Mouse (Mus musculus) embryonic facial prominence, embryonic 15.5 days (tissue): ENCODE measurements at regions not wholly inside any gene's neighbourhood (a gene's known extent, or its start where the extent isn't known, plus 50 kb on each side); places are given as distances from the start of the nearest gene placed in this dataset.

Experiments used
- ATAC-seq: fragments of 200-750 bp; cut with Nextera tagmentation; 2 replicates; pipeline ENCODE4 v1.8.0; 2017; ENCODE audit warnings: low read depth, moderate TSS enrichment; ENCODE audit not compliant: insufficient number of reproducible peaks, low FRiP score, low TSS enrichment
- H3K27ac ChIP-seq: fragments of 300-500 bp; sonication (generic); replicated peaks from 2 replicates; pipeline ENCODE4 v1.5.1; 2015; ENCODE audit warnings: mild to moderate bottlenecking, inconsistent platforms
- H3K27me3 ChIP-seq: fragments of 300-500 bp; sonication (generic); 2 replicates; pipeline ENCODE4 v1.6.1; 2015; ENCODE audit warnings: inconsistent platforms
- H3K36me3 ChIP-seq: fragments of 300-500 bp; sonication (generic); 2 replicates; pipeline ENCODE4 v1.6.1; 2015; ENCODE audit warnings: mild to moderate bottlenecking, inconsistent platforms
- H3K4me1 ChIP-seq: fragments of 300-500 bp; sonication (generic); 2 replicates; pipeline ENCODE4 v1.6.1; 2015; ENCODE audit warnings: inconsistent platforms
- H3K4me2 ChIP-seq: fragments of 300-500 bp; sonication (generic); replicated peaks from 2 replicates; pipeline ENCODE4 v1.6.1; 2015; ENCODE audit warnings: mild to moderate bottlenecking, inconsistent platforms
- H3K4me3 ChIP-seq: fragments of 300-500 bp; sonication (generic); replicated peaks from 2 replicates; pipeline ENCODE4 v1.5.1; 2015; ENCODE audit warnings: mild to moderate bottlenecking, inconsistent platforms
- H3K9ac ChIP-seq: fragments of 300-500 bp; sonication (generic); 2 replicates; pipeline ENCODE4 v1.6.1; 2015; ENCODE audit warnings: inconsistent platforms
- H3K9me3 ChIP-seq: fragments of 300-500 bp; sonication (generic); replicated peaks from 2 replicates; pipeline ENCODE4 v1.6.1; 2016; ENCODE audit warnings: inconsistent platforms
- WGBS: fragments of 180-500 bp; shearing (Covaris S2); methylation state at CpG from one replicate; pipeline ENCODE4 v1.1.7; 2015; 5-methylcytosine and 5-hydroxymethylcytosine counted together

DNA sequence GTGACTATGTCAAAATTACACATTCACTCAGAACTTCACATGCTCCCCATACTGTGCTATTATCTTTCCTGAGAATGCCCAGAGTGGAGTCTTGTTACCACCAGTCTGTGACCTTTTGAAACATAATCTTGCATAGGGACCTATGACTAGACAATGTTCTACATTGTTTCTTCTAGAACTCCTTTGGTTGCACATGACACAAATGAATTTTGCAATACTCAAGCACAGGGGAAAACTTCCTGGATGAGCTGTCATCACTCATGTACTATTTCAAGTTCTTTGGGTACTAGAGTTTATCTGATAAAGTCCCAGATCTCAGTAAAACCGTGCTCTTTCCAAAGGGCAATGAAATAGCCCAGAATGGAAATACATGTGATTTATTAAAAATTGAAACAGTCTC is 1901.0 kb upstream of the Lrrc6 start:
- H3K4me2 ChIP-seq = no peak overlapping the region
- no peak for ATAC-seq
- H3K27ac ChIP-seq = no peak overlapping the region
- H3K4me3 ChIP-seq = no peak overlapping the region
- no peak overlapping the region for H3K9ac ChIP-seq
- no peaks in the 10 kb centered on the region for H3K9me3 ChIP-seq
- 60% methylated on average over 1 of the region's 1 CpGs for WGBS
- no peaks in the 10 kb centered on the region for H3K27me3 ChIP-seq
- H3K4me1 ChIP-seq = no peaks in the 10 kb centered on the region
- H3K36me3 ChIP-seq = no peaks in the 10 kb centered on the region

GRCm38 (mm10) chr15:68401006-68401405 is 1900.3 kb upstream of the Lrrc6 start:
- Histone ChIP-seq H3K4me1 (no peaks in the 10 kb centered on the region), H3K27me3 (no peaks in the 10 kb centered on the region), H3K9ac (no peak overlapping the region), H3K4me3 (no peak overlapping the region), H3K4me2 (no peak overlapping the region), H3K9me3 (no peaks in the 10 kb centered on the region), H3K36me3 (no peaks in the 10 kb centered on the region), H3K27ac (no peak overlapping the region)
- ATAC-seq = no peak
- WGBS = 76% methylated on average over 4 of the region's 4 CpGs

DNA sequence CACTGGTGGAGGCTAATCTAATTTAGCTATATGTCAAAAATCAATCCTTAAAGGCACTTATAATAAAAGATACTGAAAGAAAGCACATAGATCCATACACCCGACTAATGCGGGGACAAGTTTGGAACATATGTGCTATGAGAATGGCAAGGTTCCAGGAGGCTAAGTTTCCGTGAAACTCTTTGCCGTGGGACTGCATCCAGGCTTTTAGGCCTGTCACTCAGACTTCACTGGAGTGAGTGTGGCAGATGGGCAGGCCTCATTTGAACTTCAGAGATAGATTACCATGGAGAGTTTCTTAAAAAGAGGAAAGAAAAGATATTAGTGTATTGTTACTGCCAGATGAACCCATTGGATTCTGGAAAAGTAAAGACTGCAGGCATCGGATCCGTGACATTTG is 1895.9 kb upstream of the Lrrc6 start:
- Histone ChIP-seq H3K4me1 (no peaks in the 10 kb centered on the region), H3K9me3 (no peaks in the 10 kb centered on the region), H3K27me3 (no peaks in the 10 kb centered on the region), H3K9ac (no peak overlapping the region), H3K4me2 (no peak overlapping the region), H3K27ac (no peak overlapping the region), H3K36me3 (no peaks in the 10 kb centered on the region), H3K4me3 (no peak overlapping the region)
- 75% methylated on average over 6 of the region's 6 CpGs for WGBS
- ATAC-seq = no peak

- no peaks in the 10 kb centered on the region for H3K36me3 ChIP-seq
- WGBS = 73% methylated on average over 1 of the region's 1 CpGs
- H3K4me2 ChIP-seq = no peak overlapping the region
- ATAC-seq = no peak
- H3K9me3 ChIP-seq = no peaks in the 10 kb centered on the region
- H3K4me1 ChIP-seq = no peaks in the 10 kb centered on the region
- no peak overlapping the region for H3K9ac ChIP-seq
- H3K27me3 ChIP-seq = no peaks in the 10 kb centered on the region
- no peak overlapping the region for H3K4me3 ChIP-seq
- no peak overlapping the region for H3K27ac ChIP-seq
Observed at GRCm38 (mm10) chr15:68394749-68395148, 1894.0 kb upstream of the Lrrc6 start.

- H3K9ac ChIP-seq = no peak overlapping the region
- H3K4me1 ChIP-seq = no peaks in the 10 kb centered on the region
- no peaks in the 10 kb centered on the region for H3K9me3 ChIP-seq
- no peak for ATAC-seq
- H3K4me3 ChIP-seq = no peak overlapping the region
- H3K27ac ChIP-seq = no peak overlapping the region
- WGBS = 80% methylated on average over 4 of the region's 4 CpGs
- no peak overlapping the region for H3K4me2 ChIP-seq
- no peaks in the 10 kb centered on the region for H3K36me3 ChIP-seq
- H3K27me3 ChIP-seq = no peaks in the 10 kb centered on the region
Observed at GRCm38 (mm10) chr15:68394157-68394556, 1893.4 kb upstream of the Lrrc6 start.

- no peak for ATAC-seq
- Histone ChIP-seq H3K4me2 (no peak overlapping the region), H3K9me3 (no peaks in the 10 kb centered on the region), H3K4me3 (no peak overlapping the region), H3K4me1 (no peaks in the 10 kb centered on the region), H3K27me3 (no peaks in the 10 kb centered on the region), H3K27ac (no peak overlapping the region), H3K36me3 (no peaks in the 10 kb centered on the region), H3K9ac (no peak overlapping the region)
- 24% methylated on average over 1 of the region's 1 CpGs for WGBS
Observed at GRCm38 (mm10) chr15:68391737-68392136, 1891.0 kb upstream of the Lrrc6 start.

- H3K4me1 ChIP-seq = no peaks in the 10 kb centered on the region
- no peak overlapping the region for H3K27ac ChIP-seq
- H3K4me3 ChIP-seq = no peak overlapping the region
- no peak overlapping the region for H3K9ac ChIP-seq
- no peaks in the 10 kb centered on the region for H3K9me3 ChIP-seq
- H3K4me2 ChIP-seq = no peak overlapping the region
- H3K27me3 ChIP-seq = no peaks in the 10 kb centered on the region
- WGBS = 69% methylated on average over 5 of the region's 5 CpGs
- no peaks in the 10 kb centered on the region for H3K36me3 ChIP-seq
- no peak for ATAC-seq
Observed at GRCm38 (mm10) chr15:68389855-68390254, 1889.1 kb upstream of the Lrrc6 start.

DNA sequence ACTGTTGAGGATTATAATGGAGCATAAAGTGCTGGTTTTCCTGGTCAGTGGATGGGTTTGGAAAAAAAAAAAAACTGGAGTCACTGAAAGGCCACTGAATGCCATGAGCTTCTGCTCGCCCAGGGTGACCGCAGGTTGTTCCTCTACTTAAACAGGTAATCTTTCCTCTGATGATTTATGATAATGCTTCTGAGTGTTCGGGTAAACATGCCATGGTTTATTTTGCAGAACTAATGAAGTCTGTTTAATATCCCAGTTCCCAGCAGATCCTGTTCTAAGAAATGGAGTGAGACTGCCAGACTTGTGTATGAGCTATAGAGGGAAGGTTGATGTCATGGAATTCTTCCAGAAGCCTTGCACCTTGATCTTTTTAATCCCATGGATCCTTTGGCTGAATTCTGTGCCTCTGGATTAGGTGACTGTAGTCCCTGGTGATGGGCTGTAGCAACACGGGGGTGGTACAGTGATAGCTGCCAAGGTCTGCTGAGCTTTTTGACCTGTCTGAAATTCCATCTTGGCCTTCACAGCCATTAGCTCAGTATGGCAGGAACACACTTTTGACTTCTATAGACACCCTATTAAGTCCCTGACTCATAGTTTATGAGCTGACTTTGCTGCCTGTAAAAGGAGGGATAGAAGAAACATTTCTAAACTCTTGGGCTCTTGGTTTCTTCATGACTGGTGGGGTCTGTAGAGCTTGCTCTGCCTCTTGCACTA is 1886.8 kb upstream of the Lrrc6 start:
- WGBS = 79% methylated on average over 4 of the region's 4 CpGs
- no peak for ATAC-seq

GRCm38 (mm10) chr15:68384571-68385335 is 1884.0 kb upstream of the Lrrc6 start:
- WGBS = 58% methylated on average over 10 of the region's 10 CpGs
- Histone ChIP-seq H3K27me3 (no peaks in the 10 kb centered on the region), H3K4me2 (no peak overlapping the region), H3K9ac (no peak overlapping the region), H3K27ac (no peak overlapping the region), H3K36me3 (no peaks in the 10 kb centered on the region), H3K9me3 (no peaks in the 10 kb centered on the region), H3K4me3 (no peak overlapping the region), H3K4me1 (no peaks in the 10 kb centered on the region)
- no peak for ATAC-seq

More for the DNA sequence above, 1886.8 kb upstream of the Lrrc6 start:
- Histone ChIP-seq H3K9ac (no peak overlapping the region), H3K4me1 (no peaks in the 10 kb centered on the region), H3K4me3 (no peak overlapping the region), H3K36me3 (no peaks in the 10 kb centered on the region), H3K27ac (no peak overlapping the region), H3K4me2 (no peak overlapping the region), H3K27me3 (no peaks in the 10 kb centered on the region), H3K9me3 (no peaks in the 10 kb centered on the region)

DNA sequence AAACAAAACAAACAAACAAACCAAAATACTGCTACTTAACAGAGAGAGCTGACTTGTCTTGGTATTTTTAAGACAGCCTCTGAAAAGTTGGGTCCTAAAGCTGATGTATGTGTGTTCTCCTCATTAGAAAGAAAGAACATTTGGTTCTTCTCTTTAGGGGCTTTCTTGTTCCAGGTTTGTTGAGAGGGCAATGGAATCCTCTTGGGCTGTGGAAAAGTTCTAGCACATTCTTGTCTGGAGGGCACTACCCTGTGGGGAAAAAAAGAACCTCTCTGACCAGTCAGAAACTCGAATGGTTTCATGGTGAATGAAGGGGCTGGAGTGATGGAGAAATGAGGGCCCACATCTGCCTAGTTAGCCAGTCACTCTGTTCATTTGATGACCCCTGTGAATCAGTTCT is 1874.5 kb upstream of the Lrrc6 start:
- Histone ChIP-seq H3K4me3 (no peak overlapping the region), H3K9me3 (no peaks in the 10 kb centered on the region), H3K27me3 (no peaks in the 10 kb centered on the region), H3K4me1 (no peaks in the 10 kb centered on the region), H3K27ac (no peak overlapping the region), H3K4me2 (no peak overlapping the region), H3K36me3 (no peaks in the 10 kb centered on the region), H3K9ac (no peak overlapping the region)
- ATAC-seq = no peak
- 47% methylated on average over 1 of the region's 1 CpGs for whole genome bisulfite sequencing

DNA sequence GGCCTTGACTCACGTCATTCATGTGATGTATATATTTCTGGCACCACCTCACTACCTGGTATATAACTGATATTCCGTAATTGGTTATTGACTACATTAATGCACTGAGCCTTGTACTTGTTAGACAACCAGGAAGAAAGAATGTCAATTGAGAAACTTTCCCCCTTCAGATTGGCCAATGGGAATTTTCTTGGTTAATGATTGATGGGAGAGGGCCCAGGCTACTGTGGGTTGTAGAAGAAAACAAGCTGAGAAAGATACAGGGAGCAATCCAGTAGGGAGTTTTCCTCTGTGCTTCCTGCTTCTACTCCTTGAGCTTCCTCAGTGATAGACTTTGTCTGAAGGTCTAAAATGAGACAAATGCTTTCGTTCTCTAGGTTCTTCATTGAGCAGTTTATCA is 1866.1 kb upstream of the Lrrc6 start:
- Histone ChIP-seq H3K9ac (no peak overlapping the region), H3K4me3 (no peak overlapping the region), H3K36me3 (no peaks in the 10 kb centered on the region), H3K27ac (no peak overlapping the region), H3K4me2 (no peak overlapping the region), H3K4me1 (peaks cover under 1% of the 10 kb centered on the region; the same call in 1 of the 2 replicates), H3K27me3 (no peaks in the 10 kb centered on the region), H3K9me3 (no peaks in the 10 kb centered on the region)
- no peak for ATAC-seq
- 81% methylated on average over 3 of the region's 3 CpGs for WGBS
